Mouse (Mus musculus) mouse embryonic stem cell (cell line): Measurements from ENCODE around the gene Pex10.

Source experiments
- in situ Hi-C, 2 experiments: fragments of 300-500 bp; cut with MboI; formaldehyde crosslinking; loops; 1 replicate in 1 of 2; 3 replicates in 1 of 2; pipeline ENCODE4 v1.14.3; 2019 to 2020; ENCODE audit warnings: low sequenced_read_pairs in 2 of 2, low pct_unique_long_range_greater_than_20kb in 1 of 2, mixed read lengths in 1 of 2; ENCODE audit not compliant: unreplicated experiment in 1 of 2

Gene Pex10

GRCm38 (mm10) chr4:155117396-155117978 is 50.7 kb downstream of the Pex10 start:
- in situ Hi-C loops = no loop called here

DNA sequence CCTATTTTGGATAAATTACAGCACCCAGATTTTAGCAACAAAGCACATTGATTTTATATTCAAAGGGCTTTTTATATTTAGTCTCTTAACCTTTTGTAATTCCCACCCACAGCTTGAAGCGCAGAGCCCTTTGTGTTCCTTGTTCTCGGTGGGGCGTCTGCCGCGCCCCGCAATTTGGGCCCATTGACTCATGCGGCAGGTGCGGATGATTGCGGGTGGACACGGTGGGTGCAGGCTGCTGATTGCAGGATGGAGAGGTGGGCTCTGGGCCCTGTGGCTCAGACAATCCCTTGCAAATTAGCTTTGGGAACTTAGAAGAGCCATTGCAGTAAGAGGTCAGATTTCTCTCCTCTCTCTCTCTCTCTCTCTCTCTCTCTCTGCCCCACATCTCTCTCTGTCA is 51.5 kb downstream of the Pex10 start:
- in situ Hi-C loops = no loop called here

GRCm38 (mm10) chr4:155120038-155120437 is 53.2 kb downstream of the Pex10 start:
- in situ Hi-C loops = no loop called here

- in situ Hi-C loops = no loop called here
Measured at GRCm38 (mm10) chr4:155120583-155120982, 53.8 kb downstream of the Pex10 start.

DNA sequence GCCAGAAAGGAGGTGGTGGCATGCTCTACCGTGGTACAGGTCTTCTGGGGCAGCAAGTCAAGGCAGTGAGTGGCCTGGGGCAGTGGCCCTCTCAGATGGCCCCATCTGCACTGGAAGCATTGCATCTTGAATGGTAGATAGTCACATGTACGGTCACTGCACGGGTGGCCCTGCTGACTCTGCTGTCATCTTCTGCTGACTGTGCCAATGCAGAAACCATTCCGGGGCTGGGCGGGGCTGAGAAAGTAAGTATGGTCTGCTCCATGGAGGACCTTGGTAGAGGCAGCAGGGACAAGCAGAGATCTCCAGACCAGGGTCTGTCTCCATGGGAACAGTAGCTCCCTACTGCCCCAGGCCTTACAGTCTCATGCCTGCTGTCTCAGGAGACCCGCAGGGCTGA is 54.4 kb downstream of the Pex10 start:
- in situ Hi-C loops = no loop called here
